Mouse (Mus musculus) heart, postnatal 0 days (tissue): ENCODE results near the gene Dab2.

ENCODE experiments used
- CTCF ChIP-seq: IDR thresholded peaks from 2 replicates; pipeline ENCODE4 v1.5.1; 2016; ENCODE audit warnings: antibody characterized with exemption, control low read depth, low read depth
- EP300 ChIP-seq: IDR thresholded peaks from 2 replicates; pipeline ENCODE4 v1.6.1; 2016; ENCODE audit warnings: antibody characterized with exemption, low read depth

DNA sequence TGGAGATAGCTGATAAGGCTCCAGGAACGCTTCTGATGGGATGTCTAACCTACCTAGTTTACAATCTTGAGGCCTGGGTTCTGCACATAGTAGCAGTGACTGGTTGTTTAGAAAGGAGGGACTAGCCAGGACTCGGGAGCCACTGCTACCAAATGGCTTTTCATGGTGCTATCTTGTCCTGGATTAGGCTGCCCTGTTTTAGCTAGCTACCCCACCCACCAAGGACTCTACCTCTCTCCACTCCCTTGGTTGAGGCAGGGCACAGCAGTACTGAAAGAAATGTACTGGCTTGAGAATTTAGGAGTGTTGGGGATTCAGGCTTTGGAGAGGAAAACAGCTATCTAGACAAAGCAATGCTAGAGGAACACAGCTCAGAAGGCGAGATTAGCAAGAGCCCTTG lies 88.6 kb downstream of the Dab2 start:
- TF ChIP-seq CTCF: no peak
- no peak for TF ChIP-seq EP300
